Mouse (Mus musculus): ENCODE results near the gene Arrdc3.
"Not testable (repeated sequence)": the region's sequence is repeated elsewhere in the genome, so short reads cannot be mapped to it uniquely, and the experiment has no call there.

Gene Arrdc3

GRCm38 (mm10) chr13:80883190-80883589 lies at the start of gene Arrdc3:
Gene Arrdc3 (plus strand): TSS chr13:80883384.
- DNase-seq = peak; percentile 98

- peak; percentile 83 for DNase-seq
Measured at GRCm38 (mm10) chr13:80862215-80862614, 21.0 kb upstream of the Arrdc3 start.

GRCm38 (mm10) chr13:80864195-80864594 lies 19.0 kb upstream of the Arrdc3 start:
- DNase-seq = no peak

GRCm38 (mm10) chr13:80875126-80875525 lies 8.1 kb upstream of the Arrdc3 start:
- DNase-seq = no peak

- no peak for DNase-seq
Measured at GRCm38 (mm10) chr13:80880756-80881155, 2.4 kb upstream of the Arrdc3 start.

GRCm38 (mm10) chr13:80881722-80882500 lies 1.3 kb upstream of the Arrdc3 start:
- DNase-seq = peak; percentile 70

GRCm38 (mm10) chr13:80882716-80883135 lies 458 bp upstream of the Arrdc3 start:
- no peak for DNase-seq

GRCm38 (mm10) chr13:80883649-80884376 lies 629 bp downstream of the Arrdc3 start:
- no peak for DNase-seq

GRCm38 (mm10) chr13:80884377-80884983 lies 1.3 kb downstream of the Arrdc3 start:
- peak; percentile 61 for DNase-seq

GRCm38 (mm10) chr13:80885103-80885833 lies 2.1 kb downstream of the Arrdc3 start:
- peak; percentile 91 for DNase-seq

GRCm38 (mm10) chr13:80885834-80886663 lies 2.9 kb downstream of the Arrdc3 start:
- peak; percentile 93 for DNase-seq

GRCm38 (mm10) chr13:80886664-80887210 lies 3.6 kb downstream of the Arrdc3 start:
- DNase-seq = no peak

GRCm38 (mm10) chr13:80887842-80888241 lies 4.7 kb downstream of the Arrdc3 start:
- DNase-seq = no peak

GRCm38 (mm10) chr13:80894928-80895327 lies 11.7 kb downstream of the Arrdc3 start:
- DNase-seq = not testable (repeated sequence)

GRCm38 (mm10) chr13:80897411-80897810 lies 14.2 kb downstream of the Arrdc3 start:
- DNase-seq = no peak

- DNase-seq = no peak
Measured at GRCm38 (mm10) chr13:80898095-80898494, 14.9 kb downstream of the Arrdc3 start.

- no peak for DNase-seq
Measured at GRCm38 (mm10) chr13:80899435-80900029, 16.3 kb downstream of the Arrdc3 start.

GRCm38 (mm10) chr13:80901432-80901831 lies 18.2 kb downstream of the Arrdc3 start:
- no peak for DNase-seq

GRCm38 (mm10) chr13:80902796-80903195 lies 19.6 kb downstream of the Arrdc3 start:
- DNase-seq = no peak

GRCm38 (mm10) chr13:80913361-80913760 lies 30.2 kb downstream of the Arrdc3 start:
- no peak for DNase-seq

GRCm38 (mm10) chr13:80920939-80921338 lies 37.8 kb downstream of the Arrdc3 start:
- DNase-seq = no peak
